10 mouse cellular contexts compared by ENCODE assay signal in the genomic region with DNA sequence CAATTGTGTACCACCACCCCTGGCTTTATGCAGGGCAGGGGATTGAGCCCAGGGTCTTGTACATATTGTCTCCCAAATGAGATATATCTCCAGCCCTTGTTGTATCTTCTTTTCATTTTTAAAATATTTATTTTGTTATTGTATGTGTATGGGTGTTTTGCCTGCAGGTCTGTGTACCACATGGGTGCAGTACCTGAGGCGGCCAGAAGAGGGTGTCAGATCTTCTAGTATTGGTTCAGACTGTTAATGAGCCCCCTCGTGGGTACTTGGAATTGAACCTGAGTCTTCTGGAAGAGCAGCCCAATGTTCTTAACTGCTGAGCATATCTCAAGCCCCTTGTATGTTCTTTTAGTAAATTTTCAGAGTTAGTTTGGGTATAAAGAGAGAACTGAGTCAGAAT. TPM values are rescaled to one million over a fixed set of nuclear protein-coding genes. Genes with fewer than 3 reads are reported as not detected.
DNase-seq lines count a peak whose midpoint lies in the region; ATAC-seq and TF ChIP-seq lines count a peak whose summit lies in the region.
"Had no signal": no experiment of that assay in that cellular context is flagged by ENCODE, and none has a peak within 500 bp of the region (broad histone marks: within the 10 kb centered on the region; RNA-seq: fewer than 3 reads in every experiment).

No protein-coding gene starts in this region.

- no peaks in the 10 kb centered on the region for H3K4me1 ChIP-seq in heart, adult 2 months (ENCODE audit: control insufficient read depth, insufficient read depth, low read length)
- H3K4me1 ChIP-seq in lung, embryonic 14.5 days (ENCODE audit: insufficient read depth), result no peaks in the 10 kb centered on the region
- H3K4me1 ChIP-seq in MEL (ENCODE audit: control insufficient read depth in 1 of 2, insufficient read depth in 2 of 2, low read length in 2 of 2), result no peaks in the 10 kb centered on the region
- H3K4me1 ChIP-seq: hindbrain, embryonic 15.5 days had no signal

- DNase-seq in heart, adult 2 months, result no peak
- no peak for DNase-seq in heart, adult 11 months
- peak; percentile 49 for DNase-seq in lung, embryonic 14.5 days
- DNase-seq in lung, postnatal 14 days, result no peak
- peak; percentile 59 for DNase-seq in MEL (ENCODE audit: low read depth, low spot score)
- DNase-seq in urinary bladder, postnatal 36 days (ENCODE audit: low spot score in 2 of 2), result no peak
- DNase-seq in spleen, postnatal 36 days (ENCODE audit: low spot score in 2 of 2), result no peak
- DNase-seq: cerebellum, adult 9-10 months had no signal

- TF ChIP-seq CTCF in heart, adult 2 months (IDR thresholded peaks at IDR 0.05), result peak; percentile 56
- peak; percentile 54 for TF ChIP-seq CTCF in lung, embryonic 14.5 days (IDR thresholded peaks at IDR 0.05; ENCODE audit: low read depth)
- peak; percentile 47 to 51 (median 48) for TF ChIP-seq CTCF in MEL (IDR thresholded peaks at IDR 0.05 in 2 of 3, conservative IDR thresholded peaks at IDR 0.05 in 1 of 3; ENCODE audit: control insufficient read depth in 1 of 3, insufficient read depth in 1 of 3, low read depth in 2 of 3, low read length in 3 of 3, poor library complexity in 1 of 3, severe bottlenecking in 1 of 3)

- H3K79me2 ChIP-seq in heart, adult 2 months (replicated peaks; ENCODE audit: control insufficient read depth, insufficient read depth, low read length), result no peaks in the 10 kb centered on the region
- no peaks in the 10 kb centered on the region for H3K79me2 ChIP-seq in MEL (ENCODE audit: control insufficient read depth, insufficient read depth, low read length, poor library complexity)

- no peak overlapping the region for H3K4me2 ChIP-seq in lung, embryonic 14.5 days
- H3K4me2 ChIP-seq: hindbrain, embryonic 15.5 days had no signal

- ATAC-seq in lung, embryonic 14.5 days (ENCODE audit: insufficient read depth), result no peak
- ATAC-seq in megakaryocyte, adult 5-6 weeks (ENCODE audit: poor library complexity, severe bottlenecking), result 0 out of 2 replicates have a peak, but pooled peaks have one; percentile 45

- TF ChIP-seq EP300 in heart, adult 2 months (IDR thresholded peaks at IDR 0.05; ENCODE audit: insufficient read depth, low read depth, low read length), result no peak
- no peak for TF ChIP-seq EP300 in MEL (IDR thresholded peaks at IDR 0.05; ENCODE audit: low read depth in 1 of 2, low read length in 2 of 2)

- H3K27me3 ChIP-seq in heart, adult 2 months (ENCODE audit: control insufficient read depth, insufficient read depth, low read length), result no peaks in the 10 kb centered on the region
- H3K27me3 ChIP-seq in lung, embryonic 14.5 days (ENCODE audit: insufficient read depth, low read length), result no peaks in the 10 kb centered on the region
- no peaks in the 10 kb centered on the region for H3K27me3 ChIP-seq in MEL (ENCODE audit: control insufficient read depth in 1 of 2, insufficient read depth in 2 of 2, low read length in 2 of 2)
- H3K27me3 ChIP-seq: hindbrain, embryonic 15.5 days had no signal

- H3K27ac ChIP-seq in heart, adult 2 months, result no peak overlapping the region
- no peak overlapping the region for H3K27ac ChIP-seq in lung, embryonic 14.5 days (ENCODE audit: low read depth)
- H3K27ac ChIP-seq in MEL (ENCODE audit: control insufficient read depth, low read depth, low read length), result no peak overlapping the region
- H3K27ac ChIP-seq: hindbrain, embryonic 15.5 days had no signal

- TF ChIP-seq POLR2A in heart, adult 2 months (IDR thresholded peaks at IDR 0.05; ENCODE audit: insufficient read depth, low read depth, low read length), result no peak
- TF ChIP-seq POLR2A in MEL (IDR thresholded peaks at IDR 0.05; ENCODE audit: control insufficient read depth in 1 of 2, insufficient read depth in 1 of 2, low read depth in 1 of 2, low read length in 2 of 2, poor library complexity in 1 of 2), result no peak

- no peak overlapping the region for H3K4me3 ChIP-seq in heart, adult 2 months
- H3K4me3 ChIP-seq in lung, embryonic 14.5 days (ENCODE audit: low read depth, low read length), result no peak overlapping the region
- no peak overlapping the region for H3K4me3 ChIP-seq in MEL (ENCODE audit: control insufficient read depth in 1 of 2, insufficient read depth in 1 of 2, low read depth in 2 of 2, low read length in 2 of 2)
- H3K4me3 ChIP-seq: hindbrain, embryonic 15.5 days had no signal

- peak; percentile 10 for TF ChIP-seq RAD21 in MEL (IDR thresholded peaks at IDR 0.05; ENCODE audit: low read depth, low read length)

- no peaks in the 10 kb centered on the region for H3K36me3 ChIP-seq in heart, adult 2 months (ENCODE audit: control insufficient read depth, insufficient read depth, low read length)
- H3K36me3 ChIP-seq in lung, embryonic 14.5 days (ENCODE audit: insufficient read depth), result peaks cover 22% of the 10 kb centered on the region; the same call in 1 of the 2 replicates
- no peaks in the 10 kb centered on the region for H3K36me3 ChIP-seq in MEL (ENCODE audit: control insufficient read depth in 1 of 2, insufficient read depth in 2 of 2, low read length in 2 of 2)

- intact Hi-C loops in heart, adult 2 months (cut with DNase I), result no loop called here

- 47% methylated on average over 2 of the region's 2 CpGs for WGBS in heart, adult 2 months
- WGBS in lung, embryonic 14.5 days, result 51% methylated on average over 2 of the region's 2 CpGs

- no peak overlapping the region for H3K9ac ChIP-seq in heart, adult 2 months (ENCODE audit: low read depth, low read length)
- no peak overlapping the region for H3K9ac ChIP-seq in lung, embryonic 14.5 days
- no peak overlapping the region for H3K9ac ChIP-seq in MEL (ENCODE audit: control insufficient read depth, low read depth, low read length, poor library complexity, severe bottlenecking)
- H3K9ac ChIP-seq: hindbrain, embryonic 15.5 days had no signal

- no peaks in the 10 kb centered on the region for H3K9me3 ChIP-seq in lung, embryonic 14.5 days (ENCODE audit: low read depth, low read length)
- H3K9me3 ChIP-seq in MEL (replicated peaks; ENCODE audit: insufficient read depth, low read length), result no peaks in the 10 kb centered on the region
- H3K9me3 ChIP-seq: hindbrain, embryonic 15.5 days had no signal

TF ChIP-seq in MEL, 35 proteins besides CTCF, POLR2A, EP300 and RAD21:
- TF ChIP-seq SMC3 (IDR thresholded peaks at IDR 0.05; ENCODE audit: low read depth, low read length) (peak; percentile 30; the same call in 1 of the 2 replicates), USF1 (IDR thresholded peaks at IDR 0.05; ENCODE audit: low read depth, low read length) (no peak)

RNA-seq across cellular contexts. Expression of a gene that starts 11.3 kb away (rescaled TPM):
- total RNA-seq in heart, adult 2 months (2021), result 100 to 1,000 TPM; 190 to 203 TPM
- polyA plus RNA-seq in heart, adult 2 months (2012; rRNA removed), result 122 and 169 TPM in 2 replicates
- 27.6 and 29.6 TPM in 2 replicates for polyA plus RNA-seq in lung, embryonic 14.5 days (2014; fragmentation: Nextera tagmentation; extraction: Ambion mirVana)
- 15.6 and 19.3 TPM in 2 replicates for total RNA-seq in MEL (2012; rRNA removed)
- 10 to 100 TPM in 1 of 2 experiments, not detected in 1; 24.1 TPM for polyA plus RNA-seq in MEL (2012; ENCODE audit: insufficient read depth in 1 of 2, insufficient read length in 2 of 2, low read depth in 1 of 2, low replicate concordance in 2 of 2, missing spikeins in 1 of 2)
- total RNA-seq in megakaryocyte, adult 5-6 weeks (2015), result 18.4 and 20.2 TPM in 2 replicates
- total RNA-seq in megakaryocyte, adult 5-6 weeks (2017), result 22.0 and 22.9 TPM in 2 replicates

RNA-seq across cellular contexts. Expression of a gene that starts 16.0 kb away (rescaled TPM):
- total RNA-seq in heart, adult 2 months (2021), result 10 to 100 TPM; 78.8 to 82.8 TPM
- 22.9 and 42.6 TPM in 2 replicates for polyA plus RNA-seq in heart, adult 2 months (2012; rRNA removed)
- 35.0 and 38.1 TPM in 2 replicates for polyA plus RNA-seq in lung, embryonic 14.5 days (2014; fragmentation: Nextera tagmentation; extraction: Ambion mirVana)
- 18.9 and 22.4 TPM in 2 replicates for total RNA-seq in MEL (2012; rRNA removed)
- polyA plus RNA-seq in MEL (2012; ENCODE audit: insufficient read depth in 1 of 2, insufficient read length in 2 of 2, low read depth in 1 of 2, low replicate concordance in 2 of 2, missing spikeins in 1 of 2), result 100 to 1,000 TPM in 1 of 2 experiments, 10 to 100 TPM in 1; 87.9 to 230 TPM
- 15.9 and 20.6 TPM in 2 replicates for total RNA-seq in megakaryocyte, adult 5-6 weeks (2015)
- total RNA-seq in megakaryocyte, adult 5-6 weeks (2017), result 15.5 and 35.4 TPM in 2 replicates

RNA-seq across cellular contexts. Expression of a gene that starts 24.0 kb away (rescaled TPM):
- 10 to 100 TPM; 42.5 to 45.5 TPM for total RNA-seq in heart, adult 2 months (2021)
- 25.9 and 40.5 TPM in 2 replicates for polyA plus RNA-seq in heart, adult 2 months (2012; rRNA removed)
- polyA plus RNA-seq in lung, embryonic 14.5 days (2014; fragmentation: Nextera tagmentation; extraction: Ambion mirVana), result 41.6 and 44.9 TPM in 2 replicates
- total RNA-seq in MEL (2012; rRNA removed), result 55.8 and 59.6 TPM in 2 replicates
- 10 to 100 TPM in 1 of 2 experiments, not detected in 1; 66.5 TPM for polyA plus RNA-seq in MEL (2012; ENCODE audit: insufficient read depth in 1 of 2, insufficient read length in 2 of 2, low read depth in 1 of 2, low replicate concordance in 2 of 2, missing spikeins in 1 of 2)
- total RNA-seq in megakaryocyte, adult 5-6 weeks (2015), result 18.0 and 21.3 TPM in 2 replicates
- 56.0 and 57.5 TPM in 2 replicates for total RNA-seq in megakaryocyte, adult 5-6 weeks (2017)

Comparison
In these comparisons a context has a peak if more than half of its experiments do, and no peak if none do; other contexts are left out.
1. DNase-seq: peak in lung, embryonic 14.5 days (single experiment) and MEL (single experiment); none in heart, adult 2 months (0 of 2), heart, adult 11 months (single experiment), lung, postnatal 14 days (single experiment), urinary bladder, postnatal 36 days (0 of 2) and spleen, postnatal 36 days (0 of 2).
2. Peak in every context shown above with its lines, with median percentiles within 50 percentile points of each other: CTCF ChIP-seq.